ENCODE assay signal across 10 mouse cellular contexts in genomic region chr7:70366808-70367095, GRCm38 (mm10). TPM values are rescaled to one million over a fixed set of nuclear protein-coding genes. Genes with fewer than 3 reads are reported as not detected.
DNase-seq lines count a peak whose midpoint lies in the region; ATAC-seq and TF ChIP-seq lines count a peak whose summit lies in the region.
"Had no signal": no experiment of that assay in that cellular context is flagged by ENCODE, and none has a peak within 500 bp of the region (broad histone marks: within the 10 kb centered on the region; RNA-seq: fewer than 3 reads in every experiment).

No protein-coding gene starts in this region.

- TF ChIP-seq EP300 in heart, postnatal 0 days (IDR thresholded peaks at IDR 0.05; ENCODE audit: low read depth), result no peak

- DNase-seq in heart, postnatal 0 days (ENCODE audit: low spot score), result no peak
- no peak for DNase-seq in heart, postnatal 14 days
- DNase-seq in midbrain, embryonic 10.5 days (ENCODE audit: low spot score), result no peak
- DNase-seq in right cerebral cortex, postnatal 10 days (ENCODE audit: low spot score in 2 of 2), result no peak
- DNase-seq in left cerebral cortex, adult 18-20 months (ENCODE audit: low spot score in 2 of 2), result no peak
- no peak for DNase-seq in left cerebral cortex, postnatal 10 days (ENCODE audit: extremely low spot score in 1 of 2, low spot score in 2 of 2)
- DNase-seq: adrenal gland, postnatal 14 days had no signal

- H3K4me3 ChIP-seq in heart, postnatal 0 days (ENCODE audit: low read depth, low read length), result peak overlapping the region; percentile 50
- H3K4me3 ChIP-seq in embryonic facial prominence, embryonic 12.5 days, result peak overlapping the region; percentile 54
- H3K4me3 ChIP-seq in hindbrain, embryonic 13.5 days, result peak overlapping the region; percentile 57
- peak overlapping the region; percentile 65 for H3K4me3 ChIP-seq in midbrain, embryonic 10.5 days

- WGBS in heart, postnatal 0 days, result 7% methylated on average over 1 of the region's 1 CpGs
- 0% methylated on average over 1 of the region's 1 CpGs for WGBS in embryonic facial prominence, embryonic 12.5 days
- 0% methylated on average over 1 of the region's 1 CpGs for WGBS in hindbrain, embryonic 13.5 days
- 0% methylated on average over 1 of the region's 1 CpGs for WGBS in midbrain, embryonic 10.5 days

- intact Hi-C loops in heart, postnatal 14 days (cut with DNase I), result loop anchor here (5.0 to 10.0 kb wide), 7 partner anchors 448 to 1778 kb away; no protein-coding TSS in a partner anchor
- intact Hi-C loops in left cerebral cortex, postnatal 10 days (cut with DNase I), result loop anchor here (5.0 to 10.0 kb wide), 2 partner anchors 34 to 1992 kb away; no protein-coding TSS in a partner anchor

- H3K4me2 ChIP-seq in heart, postnatal 0 days (ENCODE audit: low read depth, low read length), result peak overlapping the region; percentile 55
- peak overlapping the region; percentile 48 for H3K4me2 ChIP-seq in embryonic facial prominence, embryonic 12.5 days (replicated peaks)
- peak overlapping the region; percentile 65 for H3K4me2 ChIP-seq in hindbrain, embryonic 13.5 days

- no peak overlapping the region for H3K9ac ChIP-seq in heart, postnatal 0 days (replicated peaks; ENCODE audit: low read depth, low read length)
- H3K9ac ChIP-seq in embryonic facial prominence, embryonic 12.5 days, result peak overlapping the region; percentile 82; the same call in 1 of the 2 replicates
- H3K9ac ChIP-seq in hindbrain, embryonic 13.5 days, result peak overlapping the region; percentile 88

- H3K9me3 ChIP-seq in heart, postnatal 0 days (replicated peaks; ENCODE audit: control insufficient read depth, low read length), result no peaks in the 10 kb centered on the region
- no peaks in the 10 kb centered on the region for H3K9me3 ChIP-seq in embryonic facial prominence, embryonic 12.5 days
- H3K9me3 ChIP-seq in hindbrain, embryonic 13.5 days, result no peaks in the 10 kb centered on the region
- H3K9me3 ChIP-seq in midbrain, embryonic 10.5 days (replicated peaks), result no peaks in the 10 kb centered on the region

- H3K27ac ChIP-seq in heart, postnatal 0 days (ENCODE audit: low read depth), result peak overlapping the region; percentile 77; the same call in 1 of the 2 replicates
- peak overlapping the region; percentile 94 for H3K27ac ChIP-seq in embryonic facial prominence, embryonic 12.5 days
- peak overlapping the region; percentile 95 for H3K27ac ChIP-seq in hindbrain, embryonic 13.5 days
- H3K27ac ChIP-seq in midbrain, embryonic 10.5 days (replicated peaks), result peak overlapping the region; percentile 96

- H3K27me3 ChIP-seq in heart, postnatal 0 days (ENCODE audit: control insufficient read depth, insufficient read depth, low read length), result peaks cover 92% of the 10 kb centered on the region
- peaks cover 34% of the 10 kb centered on the region for H3K27me3 ChIP-seq in embryonic facial prominence, embryonic 12.5 days
- peaks cover 56% of the 10 kb centered on the region for H3K27me3 ChIP-seq in hindbrain, embryonic 13.5 days
- peaks cover 98% of the 10 kb centered on the region for H3K27me3 ChIP-seq in midbrain, embryonic 10.5 days (ENCODE audit: low read depth, poor library complexity, severe bottlenecking)

- H3K4me1 ChIP-seq in heart, postnatal 0 days (ENCODE audit: control insufficient read depth, insufficient read depth), result no peaks in the 10 kb centered on the region
- peaks cover 14% of the 10 kb centered on the region for H3K4me1 ChIP-seq in embryonic facial prominence, embryonic 12.5 days
- peaks cover 46% of the 10 kb centered on the region for H3K4me1 ChIP-seq in hindbrain, embryonic 13.5 days (replicated peaks)
- peaks cover 65% of the 10 kb centered on the region for H3K4me1 ChIP-seq in midbrain, embryonic 10.5 days

- TF ChIP-seq CTCF in heart, postnatal 0 days (IDR thresholded peaks at IDR 0.05; ENCODE audit: low read depth), result no peak

- no peaks in the 10 kb centered on the region for H3K36me3 ChIP-seq in heart, postnatal 0 days (replicated peaks; ENCODE audit: control insufficient read depth, insufficient read depth, low read length)
- no peaks in the 10 kb centered on the region for H3K36me3 ChIP-seq in embryonic facial prominence, embryonic 12.5 days
- no peaks in the 10 kb centered on the region for H3K36me3 ChIP-seq in hindbrain, embryonic 13.5 days
- no peaks in the 10 kb centered on the region for H3K36me3 ChIP-seq in midbrain, embryonic 10.5 days

- no peak for ATAC-seq in heart, postnatal 0 days (ENCODE audit: insufficient read depth, low read depth)
- no peak for ATAC-seq in embryonic facial prominence, embryonic 12.5 days (ENCODE audit: insufficient number of reproducible peaks, insufficient read depth, low FRiP score, low TSS enrichment)
- ATAC-seq in hindbrain, embryonic 13.5 days (ENCODE audit: low FRiP score), result no peak

RNA-seq across cellular contexts. Expression of gene Nr2f2, which starts 0.2 kb away (rescaled TPM):
- 7.5 and 8.3 TPM in 2 replicates for total RNA-seq in heart, postnatal 0 days (2014; rRNA removed; ENCODE audit: low replicate concordance)
- 18.2 and 18.9 TPM in 2 replicates for polyA plus RNA-seq in heart, postnatal 0 days (2015; fragmentation: Nextera tagmentation; extraction: Ambion mirVana)
- 10 to 100 TPM; 24.8 to 26.9 TPM for total RNA-seq in heart, postnatal 14 days (2021)
- polyA plus RNA-seq in embryonic facial prominence, embryonic 12.5 days (2016; fragmentation: Nextera tagmentation; extraction: Ambion mirVana), result 96.9 and 99.0 TPM in 2 replicates
- polyA plus RNA-seq in hindbrain, embryonic 13.5 days (2015; fragmentation: Nextera tagmentation; extraction: Ambion mirVana), result 118 and 134 TPM in 2 replicates
- polyA plus RNA-seq in midbrain, embryonic 10.5 days (2016; fragmentation: Nextera tagmentation; extraction: Ambion mirVana), result 86.8 and 89.2 TPM in 2 replicates
- 10 to 100 TPM; 35.3 to 42.7 TPM for total RNA-seq in left cerebral cortex, adult 18-20 months (2021)
- total RNA-seq in left cerebral cortex, postnatal 10 days (2021), result 10 to 100 TPM; 45.7 to 55.9 TPM
- total RNA-seq: megakaryocyte, adult 5-6 weeks had no signal
